In genomic region chr6:94915842-94916620, GRCm38 (mm10) we compare ENCODE assay signal across 8 mouse cellular contexts.
DNase-seq lines count a peak whose midpoint lies in the region; ATAC-seq and TF ChIP-seq lines count a peak whose summit lies in the region.

No protein-coding gene starts in this region.

- WGBS in heart, postnatal 0 days: 28% methylated on average over 8 of the region's 8 CpGs
- WGBS in forebrain, postnatal 0 days: 54% methylated on average over 8 of the region's 8 CpGs

- intact Hi-C loops in gastrocnemius, postnatal 14 days (cut with DNase I; ENCODE audit: low total_unique reads): no loop called here

- H3K9me3 ChIP-seq in heart, postnatal 0 days (replicated peaks; ENCODE audit: control insufficient read depth, low read length): no peaks in the 10 kb centered on the region
- no peaks in the 10 kb centered on the region for H3K9me3 ChIP-seq in forebrain, postnatal 0 days (ENCODE audit: low read length)

- no peaks in the 10 kb centered on the region for H3K36me3 ChIP-seq in heart, postnatal 0 days (replicated peaks; ENCODE audit: control insufficient read depth, insufficient read depth, low read length)
- H3K36me3 ChIP-seq in forebrain, postnatal 0 days (ENCODE audit: insufficient read depth): no peaks in the 10 kb centered on the region

- ATAC-seq in heart, postnatal 0 days (ENCODE audit: insufficient read depth, low read depth): peak; percentile 85
- no peak for ATAC-seq in forebrain, postnatal 0 days

- no peak overlapping the region for H3K4me3 ChIP-seq in heart, postnatal 0 days (ENCODE audit: low read depth, low read length)
- H3K4me3 ChIP-seq in forebrain, postnatal 0 days (ENCODE audit: low read depth, low read length): no peak overlapping the region

- peak; percentile 10 for DNase-seq in gastrocnemius, postnatal 14 days
- no peak for DNase-seq in gastrocnemius, postnatal 25 days
- peak; percentile 64 for DNase-seq in R1 (ENCODE audit: low read depth, low spot score)
- DNase-seq in heart, postnatal 0 days (ENCODE audit: low spot score): peak; percentile 77
- peak; percentile 57 for DNase-seq in lung, postnatal 36 days
- no peak for DNase-seq in forebrain, postnatal 0 days
- DNase-seq in embryo, embryonic 10.5 days (ENCODE audit: low spot score): no peak
- DNase-seq in cerebellum, adult 9-10 months: no peak

- no peaks in the 10 kb centered on the region for H3K27me3 ChIP-seq in heart, postnatal 0 days (ENCODE audit: control insufficient read depth, insufficient read depth, low read length)
- H3K27me3 ChIP-seq in forebrain, postnatal 0 days (ENCODE audit: insufficient read depth, low read length): no peaks in the 10 kb centered on the region

- H3K9ac ChIP-seq in heart, postnatal 0 days (replicated peaks; ENCODE audit: low read depth, low read length): no peak overlapping the region
- no peak overlapping the region for H3K9ac ChIP-seq in forebrain, postnatal 0 days

- H3K27ac ChIP-seq in heart, postnatal 0 days (ENCODE audit: low read depth): peak overlapping the region; percentile 43; the same call in 1 of the 2 replicates
- no peak overlapping the region for H3K27ac ChIP-seq in forebrain, postnatal 0 days (ENCODE audit: low read depth, low read length)

- H3K4me2 ChIP-seq in heart, postnatal 0 days (ENCODE audit: low read depth, low read length): 0 out of 2 replicates have a peak overlapping the region, but pooled peaks have one; percentile 21
- no peak overlapping the region for H3K4me2 ChIP-seq in forebrain, postnatal 0 days (ENCODE audit: low read depth)

- no peak for TF ChIP-seq CTCF in heart, postnatal 0 days (IDR thresholded peaks at IDR 0.05; ENCODE audit: low read depth)
- TF ChIP-seq CTCF in forebrain, postnatal 0 days (IDR thresholded peaks at IDR 0.05; ENCODE audit: low read depth): no peak

- H3K4me1 ChIP-seq in heart, postnatal 0 days (ENCODE audit: control insufficient read depth, insufficient read depth): peaks cover 13% of the 10 kb centered on the region; the same call in 1 of the 2 replicates
- no peaks in the 10 kb centered on the region for H3K4me1 ChIP-seq in forebrain, postnatal 0 days (ENCODE audit: insufficient read depth)

- no peak for TF ChIP-seq EP300 in heart, postnatal 0 days (IDR thresholded peaks at IDR 0.05; ENCODE audit: low read depth)

Comparison
In these comparisons a context has a peak if more than half of its experiments do, and no peak if none do; other contexts are left out.
1. DNase-seq: peak in gastrocnemius, postnatal 14 days (single experiment), R1 (single experiment), heart, postnatal 0 days (single experiment) and lung, postnatal 36 days (single experiment); none in gastrocnemius, postnatal 25 days (single experiment), forebrain, postnatal 0 days (single experiment), embryo, embryonic 10.5 days (single experiment) and cerebellum, adult 9-10 months (single experiment).